Mouse (Mus musculus): ENCODE measurements around the gene Nhlrc4. TPM values are rescaled to one million over a fixed set of nuclear protein-coding genes. Genes with fewer than 3 reads are reported as not detected.

Gene Nhlrc4
- polyA plus RNA-seq, 1 experiment = 4.7 TPM

DNA sequence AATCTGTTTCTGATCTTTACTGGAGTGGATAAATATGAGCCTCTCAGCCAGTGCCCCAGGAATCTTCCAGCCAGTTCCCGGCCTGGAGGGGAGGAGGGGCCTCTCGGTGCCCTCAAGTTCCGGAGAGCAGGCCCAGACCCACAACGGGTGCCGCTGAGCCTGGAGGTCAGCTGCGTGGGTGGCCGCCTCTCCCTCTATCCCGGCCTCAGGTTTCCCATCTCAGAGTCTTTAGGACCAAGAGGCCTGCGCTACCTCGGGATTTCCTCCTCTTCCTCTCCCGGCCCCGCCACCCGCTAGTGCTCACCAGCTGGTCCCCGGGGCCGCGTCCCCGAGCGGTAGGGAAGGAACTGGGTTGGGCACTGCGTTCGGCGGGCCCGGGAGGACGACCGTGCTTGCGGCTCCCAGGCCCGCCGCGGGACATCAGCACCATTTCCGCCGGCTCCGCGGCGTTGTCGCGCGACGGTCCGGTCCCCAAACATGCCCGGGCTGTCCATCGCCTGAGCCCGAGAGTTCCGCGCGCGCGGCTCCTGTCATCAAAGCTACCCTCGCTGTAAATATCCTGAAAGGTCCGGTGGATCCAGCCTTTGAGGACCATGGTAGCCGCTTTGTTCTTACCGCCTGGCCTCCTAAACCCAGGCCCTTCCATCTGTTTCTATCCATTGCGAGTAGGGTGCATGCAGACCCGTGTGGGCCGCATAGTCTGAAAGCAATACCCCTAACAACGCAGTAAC is 3.1 kb downstream of the Nhlrc4 start:
- H3K27me3 ChIP-seq (ENCODE audit: control insufficient read depth, insufficient read depth, low read length) = no peaks in the 10 kb centered on the region
- H3K36me3 ChIP-seq (ENCODE audit: control insufficient read depth, insufficient read depth, low read length) = peaks cover 6% of the 10 kb centered on the region
- TF ChIP-seq CTCF (IDR thresholded peaks at IDR 0.05; ENCODE audit: extremely low read depth, insufficient read depth, insufficient read length, insufficient replicate concordance) (no peak), POLR2A (IDR thresholded peaks at IDR 0.05; ENCODE audit: low read depth, low read length) (peak; percentile 62)
- H3K4me1 ChIP-seq (ENCODE audit: control insufficient read depth, insufficient read depth, insufficient read length) = peaks cover 9% of the 10 kb centered on the region; the same call in 1 of the 2 replicates
- WGBS = 3% methylated on average over 54 of the region's 54 CpGs
- H3K4me3 ChIP-seq (ENCODE audit: extremely low read depth, insufficient read depth, insufficient read length) = peak overlapping the region; percentile 92
- H3K27ac ChIP-seq (ENCODE audit: insufficient read depth, low read length) = peak overlapping the region; percentile 78
- DNase-seq (ENCODE audit: low read depth in 1 of 2, low spot score in 2 of 2) = peak; percentile 50 to 66

DNA sequence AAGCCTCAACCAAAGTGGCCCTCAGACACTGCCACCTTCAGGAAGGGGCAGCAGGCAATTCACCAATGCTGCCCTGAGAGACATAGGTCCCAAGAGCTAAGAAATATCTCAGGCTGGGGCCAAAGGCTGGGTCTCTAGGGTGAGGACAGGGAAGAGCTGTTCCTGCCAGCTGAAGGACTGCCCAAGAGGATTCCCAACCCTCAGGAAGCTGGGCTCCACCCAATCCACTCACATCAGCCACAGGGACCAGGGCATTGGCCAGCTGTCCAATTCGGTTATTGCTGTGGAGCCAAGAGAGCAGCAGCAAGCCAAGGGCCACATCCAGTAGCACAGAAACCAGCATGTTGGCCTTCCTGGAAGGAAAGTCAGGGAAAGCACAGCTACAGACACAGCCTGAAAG is 10.2 kb downstream of the Nhlrc4 start:
- 100% methylated on average over 1 of the region's 1 CpGs for WGBS
- no peak overlapping the region for H3K4me3 ChIP-seq (ENCODE audit: extremely low read depth, insufficient read depth, insufficient read length)
- H3K4me1 ChIP-seq (ENCODE audit: control insufficient read depth, insufficient read depth, insufficient read length) = no peaks in the 10 kb centered on the region
- TF ChIP-seq POLR2A (IDR thresholded peaks at IDR 0.05; ENCODE audit: low read depth, low read length) (no peak), CTCF (IDR thresholded peaks at IDR 0.05; ENCODE audit: extremely low read depth, insufficient read depth, insufficient read length, insufficient replicate concordance) (no peak)
- no peak overlapping the region for H3K27ac ChIP-seq (ENCODE audit: insufficient read depth, low read length)
- H3K27me3 ChIP-seq (ENCODE audit: control insufficient read depth, insufficient read depth, low read length) = no peaks in the 10 kb centered on the region
- DNase-seq (ENCODE audit: low read depth in 1 of 2, low spot score in 2 of 2) = no peak
- peaks cover 58% of the 10 kb centered on the region for H3K36me3 ChIP-seq (ENCODE audit: control insufficient read depth, insufficient read depth, low read length)

DNA sequence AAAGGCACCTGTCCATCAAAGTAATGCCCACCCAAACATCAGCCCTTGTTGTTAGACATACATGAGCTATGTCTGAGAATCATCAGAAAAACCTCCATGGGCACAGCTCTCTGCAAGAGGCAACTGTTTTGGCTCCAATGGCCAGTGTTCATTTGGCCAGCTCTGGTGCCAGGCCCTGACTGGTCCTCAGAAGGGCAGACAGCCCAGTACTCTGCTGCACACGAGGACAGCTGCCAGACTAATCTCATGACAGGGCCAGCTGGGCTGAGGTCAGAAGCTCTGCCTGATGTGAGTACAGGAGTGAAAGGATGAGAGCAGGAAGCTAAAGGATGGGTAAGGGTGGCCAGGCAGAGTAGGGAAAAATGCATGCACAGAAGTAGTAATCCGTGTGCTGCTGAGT is 19.4 kb downstream of the Nhlrc4 start:
- TF ChIP-seq POLR2A (IDR thresholded peaks at IDR 0.05; ENCODE audit: low read depth, low read length) (no peak), CTCF (IDR thresholded peaks at IDR 0.05; ENCODE audit: extremely low read depth, insufficient read depth, insufficient read length, insufficient replicate concordance) (no peak)
- Histone ChIP-seq H3K27ac (ENCODE audit: insufficient read depth, low read length) (no peak overlapping the region), H3K4me1 (ENCODE audit: control insufficient read depth, insufficient read depth, insufficient read length) (no peaks in the 10 kb centered on the region), H3K36me3 (ENCODE audit: control insufficient read depth, insufficient read depth, low read length) (peaks cover 25% of the 10 kb centered on the region), H3K4me3 (ENCODE audit: extremely low read depth, insufficient read depth, insufficient read length) (no peak overlapping the region), H3K27me3 (ENCODE audit: control insufficient read depth, insufficient read depth, low read length) (no peaks in the 10 kb centered on the region)
- DNase-seq (ENCODE audit: low read depth in 1 of 2, low spot score in 2 of 2) = no peak
- 92% methylated on average over 2 of the region's 2 CpGs for WGBS

DNA sequence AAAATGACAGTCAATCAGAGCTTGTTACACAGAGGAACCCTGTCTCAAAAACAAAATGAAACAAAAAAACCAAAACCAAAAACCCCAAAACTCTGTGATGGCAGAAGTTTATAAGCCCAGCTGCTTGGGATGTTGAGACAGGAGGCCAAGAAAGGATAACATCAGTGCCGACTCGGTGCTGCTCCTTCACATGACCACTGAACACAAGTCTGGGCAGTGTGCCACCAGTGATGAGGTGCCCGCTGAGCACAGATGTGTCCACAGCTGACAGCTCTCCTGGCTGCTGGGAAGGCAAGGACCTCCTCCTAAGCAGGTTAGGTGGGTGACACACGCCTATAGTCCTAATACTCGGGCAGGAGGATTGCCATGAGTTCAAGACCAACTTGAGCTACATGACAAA is 22.6 kb downstream of the Nhlrc4 start:
- no peaks in the 10 kb centered on the region for H3K27me3 ChIP-seq (ENCODE audit: control insufficient read depth, insufficient read depth, low read length)
- H3K4me3 ChIP-seq (ENCODE audit: extremely low read depth, insufficient read depth, insufficient read length) = no peak overlapping the region
- WGBS = 66% methylated on average over 5 of the region's 5 CpGs
- peaks cover 9% of the 10 kb centered on the region; the same call in 1 of the 2 replicates for H3K4me1 ChIP-seq (ENCODE audit: control insufficient read depth, insufficient read depth, insufficient read length)
- H3K27ac ChIP-seq (ENCODE audit: insufficient read depth, low read length) = no peak overlapping the region
- H3K36me3 ChIP-seq (ENCODE audit: control insufficient read depth, insufficient read depth, low read length) = peaks cover 6% of the 10 kb centered on the region
- TF ChIP-seq POLR2A (IDR thresholded peaks at IDR 0.05; ENCODE audit: low read depth, low read length) = no peak
- TF ChIP-seq CTCF (IDR thresholded peaks at IDR 0.05; ENCODE audit: extremely low read depth, insufficient read depth, insufficient read length, insufficient replicate concordance) = no peak
- no peak for DNase-seq (ENCODE audit: low read depth in 1 of 2, low spot score in 2 of 2)

DNA sequence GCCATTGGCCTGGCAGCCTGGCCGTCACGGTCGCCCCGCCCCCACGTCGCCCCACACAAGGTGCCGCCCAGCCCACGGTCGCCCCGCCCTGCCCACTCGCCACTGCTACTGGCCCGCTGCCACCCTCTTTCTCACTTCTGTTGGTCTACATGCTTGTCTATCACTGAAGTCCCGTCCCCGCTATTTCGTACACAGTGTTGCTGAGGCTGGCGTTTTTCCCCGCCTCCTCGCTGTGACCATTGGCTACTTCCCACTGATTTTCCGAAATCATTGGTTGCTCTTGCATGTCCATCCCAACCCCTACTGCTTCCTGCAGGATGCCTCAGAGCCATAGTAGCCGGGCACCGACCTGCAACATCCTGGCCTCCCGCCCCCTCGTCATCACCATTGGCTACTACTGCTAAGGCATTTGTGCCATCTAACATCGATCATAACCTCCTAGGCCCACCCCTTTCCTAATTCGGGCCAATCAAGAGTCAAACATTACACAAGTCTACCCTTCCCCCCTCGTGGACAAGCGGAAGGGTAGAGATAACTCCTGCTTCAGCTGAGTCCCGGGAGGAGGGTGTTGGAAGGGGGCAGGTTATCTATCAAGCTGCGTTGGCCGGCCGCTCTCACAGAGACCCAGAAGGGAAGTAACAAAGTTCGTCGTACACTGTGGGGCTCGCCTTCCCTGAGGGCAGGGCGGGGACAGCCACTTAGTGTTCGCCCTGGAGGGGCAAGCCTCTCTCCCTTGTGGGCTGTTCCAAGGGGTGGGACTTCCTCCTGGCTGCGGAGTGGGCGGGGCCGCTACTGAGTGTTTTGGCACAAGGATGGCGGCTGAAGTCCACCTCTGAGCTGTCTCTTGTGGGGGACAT is 24.7 kb downstream of the Nhlrc4 start:
- peak overlapping the region; percentile 94 for H3K27ac ChIP-seq (ENCODE audit: insufficient read depth, low read length)
- under 1% methylated on average over 38 of the region's 40 CpGs for WGBS
- TF ChIP-seq POLR2A (IDR thresholded peaks at IDR 0.05; ENCODE audit: low read depth, low read length) (peak; percentile 54), CTCF (IDR thresholded peaks at IDR 0.05; ENCODE audit: extremely low read depth, insufficient read depth, insufficient read length, insufficient replicate concordance) (no peak)
- H3K36me3 ChIP-seq (ENCODE audit: control insufficient read depth, insufficient read depth, low read length) = no peaks in the 10 kb centered on the region
- peak overlapping the region; percentile 80 for H3K4me3 ChIP-seq (ENCODE audit: extremely low read depth, insufficient read depth, insufficient read length)
- no peaks in the 10 kb centered on the region for H3K27me3 ChIP-seq (ENCODE audit: control insufficient read depth, insufficient read depth, low read length)
- H3K4me1 ChIP-seq (ENCODE audit: control insufficient read depth, insufficient read depth, insufficient read length) = peaks cover 9% of the 10 kb centered on the region; the same call in 1 of the 2 replicates
- peak; percentile 99 to 100 for DNase-seq (ENCODE audit: low read depth in 1 of 2, low spot score in 2 of 2)

DNA sequence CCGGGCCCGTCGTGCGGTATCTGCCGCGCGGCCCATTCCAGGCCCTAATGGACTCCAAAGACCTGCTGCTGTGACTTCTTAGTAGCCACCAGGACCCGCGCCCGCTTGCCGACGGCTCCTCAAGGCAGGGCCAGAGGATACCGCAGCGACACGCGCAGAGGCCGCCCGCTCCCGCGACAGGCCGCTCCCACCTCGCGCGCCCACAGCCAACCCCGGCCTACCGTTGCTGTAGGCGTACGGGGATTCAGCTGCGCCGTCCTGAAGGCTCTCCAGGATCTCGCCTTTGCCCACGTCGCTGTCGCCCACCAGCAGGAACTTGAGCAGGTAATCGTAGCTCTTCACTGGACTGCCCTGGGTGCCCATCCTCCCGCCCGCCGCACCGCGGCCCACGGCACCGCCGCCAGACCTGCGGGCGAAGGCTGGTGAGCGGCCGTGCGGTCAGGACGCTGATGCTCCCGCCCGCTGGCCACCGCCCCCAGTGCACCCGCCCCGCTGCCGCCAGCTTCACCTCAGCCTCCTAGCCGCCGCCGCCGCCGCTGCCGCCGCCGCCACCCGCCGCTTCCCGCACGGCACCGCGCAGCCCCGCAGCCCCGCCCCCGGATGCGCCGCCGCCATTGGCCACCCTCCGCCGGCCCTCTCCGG is 25.5 kb downstream of the Nhlrc4 start, which contains the start of gene Rab40c:
Gene Rab40c, minus strand, starts transcription at position 584 of the 642 bp plus-strand sequence.
- peak in 1 of 2 experiments; percentile 33 for DNase-seq (ENCODE audit: low read depth in 1 of 2, low spot score in 2 of 2)
- Histone ChIP-seq H3K36me3 (ENCODE audit: control insufficient read depth, insufficient read depth, low read length) (no peaks in the 10 kb centered on the region), H3K4me1 (ENCODE audit: control insufficient read depth, insufficient read depth, insufficient read length) (peaks cover 13% of the 10 kb centered on the region; the same call in 1 of the 2 replicates), H3K27me3 (ENCODE audit: control insufficient read depth, insufficient read depth, low read length) (no peaks in the 10 kb centered on the region), H3K27ac (ENCODE audit: insufficient read depth, low read length) (peak within 1 kb of the TSS; percentile 94), H3K4me3 (ENCODE audit: extremely low read depth, insufficient read depth, insufficient read length) (peak within 1 kb of the TSS; percentile 95)
- TF ChIP-seq CTCF (IDR thresholded peaks at IDR 0.05; ENCODE audit: extremely low read depth, insufficient read depth, insufficient read length, insufficient replicate concordance) = no peak
- TF ChIP-seq POLR2A (IDR thresholded peaks at IDR 0.05; ENCODE audit: low read depth, low read length) = no peak
- WGBS = 1% methylated on average over 72 of the region's 78 CpGs
